Mouse (Mus musculus): ENCODE measurements at regions not wholly inside any gene's neighbourhood (a gene's known extent, or its start where the extent isn't known, plus 50 kb on each side); places are given as distances from the start of the nearest gene placed in this dataset.

- no peak for DNase-seq (ENCODE audit: low spot score in 2 of 2)
These were observed 152.1 kb upstream of the Slco6d1 start for GRCm38 (mm10) chr1:98268853-98269252.

GRCm38 (mm10) chr1:98270212-98270611 lies 150.7 kb upstream of the Slco6d1 start:
- DNase-seq (ENCODE audit: low spot score in 2 of 2), result no peak

- no peak for DNase-seq (ENCODE audit: low spot score in 2 of 2)
These were observed 146.8 kb upstream of the Slco6d1 start for GRCm38 (mm10) chr1:98273966-98274616.

GRCm38 (mm10) chr1:98275524-98275923 lies 145.4 kb upstream of the Slco6d1 start:
- no peak for DNase-seq (ENCODE audit: low spot score in 2 of 2)

- no peak for DNase-seq (ENCODE audit: low spot score in 2 of 2)
These were observed 141.4 kb upstream of the Slco6d1 start for GRCm38 (mm10) chr1:98279446-98280048.

- no peak for DNase-seq (ENCODE audit: low spot score in 2 of 2)
These were observed 140.5 kb upstream of the Slco6d1 start for GRCm38 (mm10) chr1:98280263-98281052.

GRCm38 (mm10) chr1:98281053-98281770 lies 139.7 kb upstream of the Slco6d1 start:
- no peak for DNase-seq (ENCODE audit: low spot score in 2 of 2)

GRCm38 (mm10) chr1:98281771-98282149 lies 139.2 kb upstream of the Slco6d1 start:
- DNase-seq (ENCODE audit: low spot score in 2 of 2), result no peak

GRCm38 (mm10) chr1:98303166-98303565 lies 117.8 kb upstream of the Slco6d1 start:
- DNase-seq (ENCODE audit: low spot score in 2 of 2), result no peak

GRCm38 (mm10) chr1:98306363-98306762 lies 114.6 kb upstream of the Slco6d1 start:
- no peak for DNase-seq (ENCODE audit: low spot score in 2 of 2)

GRCm38 (mm10) chr1:98307519-98307918 lies 113.4 kb upstream of the Slco6d1 start:
- no peak for DNase-seq (ENCODE audit: low spot score in 2 of 2)

- no peak for DNase-seq (ENCODE audit: low spot score in 2 of 2)
These were observed 111.0 kb upstream of the Slco6d1 start for GRCm38 (mm10) chr1:98309894-98310293.

GRCm38 (mm10) chr1:98350095-98350549 lies 70.8 kb upstream of the Slco6d1 start:
- DNase-seq (ENCODE audit: low spot score in 2 of 2), result peak in 1 of 2 experiments; percentile 6

- DNase-seq (ENCODE audit: low spot score in 2 of 2), result no peak
These were observed 70.2 kb upstream of the Slco6d1 start for GRCm38 (mm10) chr1:98350725-98351124.

GRCm38 (mm10) chr1:98351530-98351929 lies 69.4 kb upstream of the Slco6d1 start:
- DNase-seq (ENCODE audit: low spot score in 2 of 2), result no peak

Measured in cerebellum, postnatal 4 days (tissue).